Mouse (Mus musculus) liver, postnatal 0 days (tissue): ENCODE measurements around the gene Bach1.
A peak's percentile ranks its signal among the peaks of the same experiment; 100 is the strongest.

ENCODE experiments used
- CTCF ChIP-seq: sonication (generic); IDR thresholded peaks from 2 replicates; pipeline ENCODE4 v1.5.1; 2016; ENCODE audit warnings: antibody characterized with exemption, low read depth
- EP300 ChIP-seq: IDR thresholded peaks from 2 replicates; pipeline ENCODE4 v1.6.1; 2016; ENCODE audit warnings: antibody characterized with exemption, low read depth, mild to moderate bottlenecking

DNA sequence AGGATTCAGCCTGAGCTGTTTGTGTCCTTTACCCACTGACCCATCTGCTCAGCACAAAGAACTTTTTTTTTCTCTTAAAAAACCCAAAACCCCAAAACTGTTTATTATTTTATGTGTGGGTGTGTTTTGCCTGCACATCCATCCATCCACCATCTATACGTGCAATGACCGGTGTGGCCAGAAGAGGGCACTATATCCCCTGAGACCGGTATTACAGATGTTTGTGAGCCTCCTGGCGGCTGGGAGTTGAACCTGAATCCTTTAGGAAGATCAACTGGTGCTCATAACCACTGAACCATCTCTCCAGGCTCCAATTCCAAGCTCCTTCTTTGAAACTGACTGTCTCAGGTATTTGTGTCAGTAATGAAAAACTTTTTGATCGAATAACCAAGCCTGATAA is 48.0 kb downstream of the Bach1 start:
- TF ChIP-seq CTCF = peak; percentile 98
- TF ChIP-seq EP300 = no peak
